In the genomic region with DNA sequence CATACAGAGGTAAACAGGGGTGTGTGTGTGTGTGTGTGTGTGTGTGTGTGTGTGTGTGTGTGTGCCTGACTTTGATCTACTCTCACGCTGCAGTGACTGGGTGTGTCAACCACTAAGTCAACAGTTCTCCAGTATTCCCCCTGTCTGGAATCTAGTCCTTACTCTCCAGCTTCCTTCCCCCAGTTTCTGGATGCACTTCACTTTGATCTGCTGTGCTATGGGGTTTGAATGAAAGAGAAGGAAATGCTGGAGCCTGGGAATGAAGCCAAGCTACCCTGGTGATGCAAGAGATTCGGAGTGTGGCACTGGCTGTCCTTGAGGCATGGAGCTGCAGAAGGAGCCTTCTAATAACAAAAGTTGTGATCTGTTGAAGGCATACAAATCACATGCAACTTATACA, we compare ENCODE assay signal across 13 mouse cellular contexts.
A peak's percentile ranks its signal among the peaks of the same experiment; 100 is the strongest.
DNase-seq lines count a peak whose midpoint lies in the region; ATAC-seq and TF ChIP-seq lines count a peak whose summit lies in the region.
"Had no signal": no experiment of that assay in that cellular context is flagged by ENCODE, and none has a peak within 500 bp of the region (broad histone marks: within the 10 kb centered on the region; RNA-seq: fewer than 3 reads in every experiment).

No protein-coding gene starts in this region.

- H3K27ac ChIP-seq in liver, postnatal 0 days (ENCODE audit: low read depth): no peak overlapping the region
- H3K27ac ChIP-seq in liver, embryonic 12.5 days: no peak overlapping the region
- no peak overlapping the region for H3K27ac ChIP-seq in forebrain, postnatal 0 days (ENCODE audit: low read depth, low read length)
- H3K27ac ChIP-seq: heart, embryonic 13.5 days; left cerebral cortex, adult 2 months; midbrain, embryonic 12.5 days had no signal

- ATAC-seq in liver, postnatal 0 days: no peak
- no peak for ATAC-seq in liver, embryonic 12.5 days
- no peak for ATAC-seq in forebrain, postnatal 0 days

- H3K4me1 ChIP-seq in liver, postnatal 0 days (ENCODE audit: insufficient read depth): no peaks in the 10 kb centered on the region
- H3K4me1 ChIP-seq in liver, embryonic 12.5 days: no peaks in the 10 kb centered on the region
- no peaks in the 10 kb centered on the region for H3K4me1 ChIP-seq in forebrain, postnatal 0 days (ENCODE audit: insufficient read depth)
- H3K4me1 ChIP-seq: heart, embryonic 13.5 days; midbrain, embryonic 12.5 days had no signal

- H3K36me3 ChIP-seq in liver, postnatal 0 days (replicated peaks; ENCODE audit: insufficient read depth, low read length): no peaks in the 10 kb centered on the region
- H3K36me3 ChIP-seq in liver, embryonic 12.5 days: no peaks in the 10 kb centered on the region
- H3K36me3 ChIP-seq in forebrain, postnatal 0 days (ENCODE audit: insufficient read depth): no peaks in the 10 kb centered on the region
- H3K36me3 ChIP-seq: heart, embryonic 13.5 days; midbrain, embryonic 12.5 days had no signal

- no peak overlapping the region for H3K9ac ChIP-seq in liver, postnatal 0 days (replicated peaks)
- H3K9ac ChIP-seq in liver, embryonic 12.5 days: no peak overlapping the region
- H3K9ac ChIP-seq in forebrain, postnatal 0 days: no peak overlapping the region
- H3K9ac ChIP-seq: heart, embryonic 13.5 days; midbrain, embryonic 12.5 days had no signal

- TF ChIP-seq EP300 in liver, postnatal 0 days (IDR thresholded peaks at IDR 0.05; ENCODE audit: low read depth): no peak

- 55% methylated on average over 2 of the region's 2 CpGs for WGBS in liver, postnatal 0 days (ENCODE audit: insufficient replicate concordance)
- WGBS in liver, embryonic 12.5 days (ENCODE audit: insufficient replicate concordance): 51% methylated on average over 2 of the region's 2 CpGs
- 46% methylated on average over 2 of the region's 2 CpGs for WGBS in forebrain, postnatal 0 days

- no peak overlapping the region for H3K4me2 ChIP-seq in liver, postnatal 0 days (ENCODE audit: low read depth, low read length)
- H3K4me2 ChIP-seq in liver, embryonic 12.5 days: no peak overlapping the region
- H3K4me2 ChIP-seq in forebrain, postnatal 0 days (ENCODE audit: low read depth): no peak overlapping the region
- H3K4me2 ChIP-seq: heart, embryonic 13.5 days; midbrain, embryonic 12.5 days had no signal

- no peak overlapping the region for H3K4me3 ChIP-seq in liver, postnatal 0 days (ENCODE audit: low read depth, low read length)
- H3K4me3 ChIP-seq in liver, embryonic 12.5 days: no peak overlapping the region
- no peak overlapping the region for H3K4me3 ChIP-seq in forebrain, postnatal 0 days (ENCODE audit: low read depth, low read length)
- H3K4me3 ChIP-seq: heart, embryonic 13.5 days; left cerebral cortex, adult 2 months; midbrain, embryonic 12.5 days had no signal

- H3K27me3 ChIP-seq in liver, postnatal 0 days (ENCODE audit: insufficient read depth, low read length): no peaks in the 10 kb centered on the region
- no peaks in the 10 kb centered on the region for H3K27me3 ChIP-seq in liver, embryonic 12.5 days (replicated peaks)
- H3K27me3 ChIP-seq in forebrain, postnatal 0 days (ENCODE audit: insufficient read depth, low read length): no peaks in the 10 kb centered on the region
- H3K27me3 ChIP-seq: heart, embryonic 13.5 days; midbrain, embryonic 12.5 days had no signal

- H3K9me3 ChIP-seq in liver, postnatal 0 days (ENCODE audit: low read length): no peaks in the 10 kb centered on the region
- H3K9me3 ChIP-seq in liver, embryonic 12.5 days (replicated peaks): no peaks in the 10 kb centered on the region
- H3K9me3 ChIP-seq in forebrain, postnatal 0 days (ENCODE audit: low read length): no peaks in the 10 kb centered on the region
- H3K9me3 ChIP-seq: heart, embryonic 13.5 days; midbrain, embryonic 12.5 days had no signal

- no peak for TF ChIP-seq CTCF in liver, postnatal 0 days (IDR thresholded peaks at IDR 0.05; ENCODE audit: low read depth)
- TF ChIP-seq CTCF in forebrain, postnatal 0 days (IDR thresholded peaks at IDR 0.05; ENCODE audit: low read depth): no peak

- DNase-seq in cerebellum, postnatal 14 days: peak; percentile 10 to 17
- DNase-seq in cerebellum, adult 11-12 months: no peak
- peak; percentile 46 for DNase-seq in liver, postnatal 0 days
- DNase-seq in frontal cortex, postnatal 14 days (ENCODE audit: low spot score in 2 of 2): peak; percentile 4 to 5
- DNase-seq in ovary, postnatal 14 days (ENCODE audit: low spot score): peak; percentile 18
- no peak for DNase-seq in forebrain, postnatal 0 days
- DNase-seq in natural killer cell, adult 2 months (ENCODE audit: low spot score in 2 of 2): no peak
- DNase-seq: cerebellum, adult 9-11 months; kidney, adult 18-20 months had no signal

Comparison
In these comparisons a context has a peak if more than half of its experiments do, and no peak if none do; other contexts are left out.
1. DNase-seq: peak in cerebellum, postnatal 14 days (2 of 2), liver, postnatal 0 days (single experiment), frontal cortex, postnatal 14 days (2 of 2) and ovary, postnatal 14 days (single experiment); none in cerebellum, adult 11-12 months (single experiment), forebrain, postnatal 0 days (single experiment) and natural killer cell, adult 2 months (0 of 2).